Mouse (Mus musculus) embryo, embryonic 10 days (tissue): ENCODE results near the gene Klk1b21.
"Not testable (repeated sequence)": the region's sequence is repeated elsewhere in the genome, so short reads cannot be mapped to it uniquely, and the experiment has no call there.

Experiments used
- DNase-seq: peaks from one replicate; pipeline ENCODE4 v3.0.0-alpha.2; 2015; ENCODE audit warnings: low spot score

Gene Klk1b21

DNA sequence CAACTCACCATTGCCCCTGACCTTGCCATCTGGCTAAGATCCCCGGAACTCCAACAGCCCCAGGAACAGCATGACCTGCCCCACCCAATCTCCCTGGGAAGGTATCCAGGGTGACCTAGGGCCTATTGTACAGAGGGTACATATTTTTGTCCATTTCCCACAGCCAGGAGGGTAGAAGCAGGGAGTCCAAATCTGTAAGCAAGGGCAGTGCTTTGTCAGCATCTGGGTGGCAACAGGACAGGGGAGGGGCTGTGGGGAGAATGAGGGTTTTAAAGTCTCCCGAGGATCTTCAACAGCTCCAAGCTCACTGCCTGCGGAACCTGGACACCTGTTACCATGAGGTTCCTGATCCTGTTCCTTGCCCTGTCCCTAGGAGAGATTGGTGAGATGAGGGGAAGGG lies at the start of gene Klk1b21:
Gene Klk1b21 (plus strand): TSS at position 301 of the 400 bp plus-strand sequence.
- DNase-seq, result not testable (repeated sequence)

GRCm38 (mm10) chr7:44072117-44072516 lies 30.0 kb upstream of the Klk1b21 start:
- DNase-seq, result no peak

- DNase-seq, result no peak
Observed at GRCm38 (mm10) chr7:44077703-44078102, 24.4 kb upstream of the Klk1b21 start.

- DNase-seq, result no peak
Observed at GRCm38 (mm10) chr7:44096111-44096510, 6.0 kb upstream of the Klk1b21 start.

DNA sequence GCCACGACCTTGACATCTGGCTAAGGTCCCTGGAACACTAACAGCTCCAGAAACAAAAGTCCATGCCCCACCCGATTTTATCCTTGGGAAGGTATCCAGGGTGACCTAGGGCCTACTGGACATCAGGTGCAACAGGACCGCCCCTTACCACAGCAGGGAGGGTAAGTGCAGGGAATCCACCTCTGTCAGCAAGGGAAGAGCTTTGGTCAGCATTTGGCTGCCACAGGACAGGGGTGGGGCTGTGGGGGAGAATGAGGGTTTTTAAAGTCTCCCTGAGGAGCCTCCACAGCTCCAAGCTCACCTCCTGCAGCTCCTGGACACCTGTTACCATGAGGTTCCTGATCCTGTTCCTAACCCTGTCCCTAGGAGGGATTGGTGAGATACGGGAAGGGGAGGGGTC lies 10.2 kb downstream of the Klk1b21 start, which contains the start of gene Klk1b22:
Gene Klk1b22 (plus strand): TSS at position 301 of the 400 bp plus-strand sequence.
- no peak for DNase-seq

GRCm38 (mm10) chr7:44123445-44123844 lies 21.3 kb downstream of the Klk1b21 start:
- DNase-seq, result no peak

DNA sequence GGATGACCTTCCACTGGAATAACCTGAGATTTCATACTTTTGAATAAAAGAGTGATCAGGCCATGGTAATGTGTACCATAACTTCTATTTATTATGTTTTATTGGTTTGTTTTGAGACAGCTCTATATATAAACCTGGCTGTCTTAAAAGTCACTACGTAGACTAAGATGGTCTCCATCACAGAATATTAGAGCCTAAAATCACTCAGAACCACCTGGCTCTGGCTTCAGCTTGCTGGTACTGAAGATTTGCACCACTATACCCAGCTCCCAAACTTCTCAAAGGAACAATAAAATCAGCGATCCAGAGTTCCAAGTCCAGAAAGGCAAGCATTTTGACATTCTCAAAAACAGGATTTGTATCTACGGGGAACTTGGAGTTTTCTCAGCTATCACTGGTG lies 34.3 kb downstream of the Klk1b21 start, which contains the start of gene Klk1b16:
Gene Klk1b16 (plus strand): TSS at position 301 of the 400 bp plus-strand sequence.
- DNase-seq, result no peak
